Mouse (Mus musculus): Measurements from ENCODE around the gene Mc3r.

DNA sequence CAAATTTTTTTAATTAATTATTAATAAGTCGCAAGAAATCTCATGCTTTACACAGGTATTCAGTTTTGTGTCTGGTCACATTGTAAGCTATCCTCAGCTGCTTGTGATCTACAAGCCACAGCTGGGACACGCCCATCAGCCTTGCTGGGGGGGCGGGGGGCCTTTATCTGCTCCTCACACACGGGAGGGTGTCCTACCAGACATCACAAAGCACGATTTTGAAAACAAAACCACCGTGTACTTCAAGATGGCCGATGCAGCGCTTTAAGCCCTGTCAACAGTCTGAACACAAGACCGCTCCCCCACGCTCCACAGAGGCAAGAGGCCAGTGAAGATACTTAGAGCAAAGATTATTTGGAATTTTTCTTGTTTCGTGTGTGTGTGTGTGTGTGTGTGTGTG lies 42.2 kb downstream of the Mc3r start:
- TF ChIP-seq FLI1 (IDR thresholded peaks at IDR 0.05; ENCODE audit: low read length) (no peak), GATA1 (IDR thresholded peaks at IDR 0.05; ENCODE audit: borderline replicate concordance, low read length) (no peak)
